9 mouse cellular contexts compared by ENCODE assay signal in the genomic region with DNA sequence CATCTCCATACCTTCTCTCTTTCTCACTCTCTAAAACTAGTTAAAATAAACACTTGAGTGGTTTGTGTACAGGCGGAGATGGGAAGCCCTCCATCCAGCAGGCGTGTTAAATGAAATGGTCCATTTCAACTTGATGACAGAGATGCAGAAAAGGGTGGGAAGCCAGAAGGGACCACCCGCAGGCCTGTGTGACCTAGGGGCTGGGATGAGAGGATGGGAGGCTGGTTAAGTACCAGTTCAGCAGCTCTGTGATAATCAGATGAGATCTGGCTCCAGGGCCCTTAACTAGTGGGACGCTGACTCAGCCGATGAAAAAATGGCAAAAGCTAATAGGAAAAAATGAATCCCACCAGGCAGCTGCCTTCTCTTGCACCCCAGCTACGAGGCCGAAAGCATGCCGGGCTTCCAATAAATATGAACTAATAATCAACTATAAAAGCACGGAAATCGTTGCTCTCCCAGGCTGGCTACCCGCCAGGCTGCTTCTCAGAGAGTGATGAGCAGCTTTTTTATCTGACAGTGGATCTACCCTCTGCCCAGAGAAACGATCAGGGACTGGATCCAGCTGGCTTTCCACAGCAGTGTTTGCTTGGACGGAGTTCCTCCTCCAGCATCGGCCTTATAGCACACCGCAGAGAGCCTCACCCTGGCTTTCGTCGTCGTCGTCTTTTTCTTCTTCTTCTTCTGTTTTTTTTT.
DNase-seq lines count a peak whose midpoint lies in the region; ATAC-seq and TF ChIP-seq lines count a peak whose summit lies in the region.
"Had no signal": no experiment of that assay in that cellular context is flagged by ENCODE, and none has a peak within 500 bp of the region (broad histone marks: within the 10 kb centered on the region; RNA-seq: fewer than 3 reads in every experiment).

No protein-coding gene starts in this region.

- no peak overlapping the region for H3K27ac ChIP-seq in liver, postnatal 0 days (ENCODE audit: low read depth)
- H3K27ac ChIP-seq: limb, embryonic 12.5 days had no signal

- no peaks in the 10 kb centered on the region for H3K4me1 ChIP-seq in liver, postnatal 0 days (ENCODE audit: insufficient read depth)

- no peaks in the 10 kb centered on the region for H3K27me3 ChIP-seq in liver, postnatal 0 days (ENCODE audit: insufficient read depth, low read length)
- H3K27me3 ChIP-seq: limb, embryonic 12.5 days had no signal

- no peak overlapping the region for H3K4me2 ChIP-seq in liver, postnatal 0 days (ENCODE audit: low read depth, low read length)
- H3K4me2 ChIP-seq: limb, embryonic 12.5 days had no signal

- whole genome bisulfite sequencing in liver, postnatal 0 days (ENCODE audit: insufficient replicate concordance) = 77% methylated on average over 19 of the region's 19 CpGs

- ATAC-seq in liver, postnatal 0 days = no peak
- no peak for ATAC-seq in frontal cortex, adult (ENCODE audit: low TSS enrichment)

- intact Hi-C loops in gastrocnemius, postnatal 36 days (cut with DNase I) = no loop called here

- H3K36me3 ChIP-seq in liver, postnatal 0 days (replicated peaks; ENCODE audit: insufficient read depth, low read length) = no peaks in the 10 kb centered on the region
- H3K36me3 ChIP-seq: limb, embryonic 12.5 days had no signal

- peak; percentile 8 for DNase-seq in liver
- no peak for DNase-seq in liver, postnatal 0 days
- peak; percentile 10 for DNase-seq in brain, embryonic 18.5 days (ENCODE audit: low read depth, low spot score)
- DNase-seq in gastrocnemius, postnatal 36 days = peak; percentile 22 to 25
- DNase-seq in layer of hippocampus, postnatal 25 days (ENCODE audit: extremely low spot score in 1 of 2, low spot score in 1 of 2) = peak; percentile 13 to 49
- no peak for DNase-seq in frontal cortex, postnatal 25 days (ENCODE audit: low spot score in 2 of 2)
- DNase-seq in heart, adult 8-10 months (ENCODE audit: low spot score) = no peak

- no peaks in the 10 kb centered on the region for H3K9me3 ChIP-seq in liver, postnatal 0 days (ENCODE audit: low read length)
- H3K9me3 ChIP-seq: limb, embryonic 12.5 days had no signal

- no peak for TF ChIP-seq EP300 in liver, postnatal 0 days (IDR thresholded peaks at IDR 0.05; ENCODE audit: low read depth)

- no peak overlapping the region for H3K4me3 ChIP-seq in liver, postnatal 0 days (ENCODE audit: low read depth, low read length)
- H3K4me3 ChIP-seq: limb, embryonic 12.5 days had no signal

- TF ChIP-seq CTCF in liver, postnatal 0 days (IDR thresholded peaks at IDR 0.05; ENCODE audit: low read depth) = no peak

- H3K9ac ChIP-seq in liver, postnatal 0 days (replicated peaks) = no peak overlapping the region
- H3K9ac ChIP-seq: limb, embryonic 12.5 days had no signal

Comparison
In these comparisons a context has a peak if more than half of its experiments do, and no peak if none do; other contexts are left out.
1. DNase-seq: peak in liver (single experiment), brain, embryonic 18.5 days (single experiment), gastrocnemius, postnatal 36 days (2 of 2) and layer of hippocampus, postnatal 25 days (2 of 2); none in liver, postnatal 0 days (single experiment), frontal cortex, postnatal 25 days (0 of 2) and heart, adult 8-10 months (single experiment).